Mouse (Mus musculus) heart, embryonic 14.5 days (tissue): Measurements from ENCODE around the gene Shc2. TPM values are rescaled to one million over a fixed set of nuclear protein-coding genes. Genes with fewer than 3 reads are reported as not detected.

Experiments used
- ATAC-seq: fragments of 200-750 bp; cut with Nextera tagmentation; 2 replicates; pipeline ENCODE4 v1.8.0; 2017; ENCODE audit warnings: low read depth, moderate TSS enrichment; ENCODE audit not compliant: insufficient number of reproducible peaks, insufficient read depth, low FRiP score
- H3K27ac ChIP-seq, 2 experiments: fragments of 200-500 bp in 1 of 2; fragments of 300-500 bp in 1 of 2; sonication (generic) in 1 of 2; replicated peaks in 1 of 2; 2 replicates each; pipeline ENCODE4 v1.5.1; 2012 to 2014; ENCODE audit warnings: low read depth in 2 of 2, low read length in 2 of 2, control low read depth in 1 of 2, mild to moderate bottlenecking in 1 of 2, mixed read lengths in 1 of 2; ENCODE audit not compliant: control insufficient read depth in 1 of 2, insufficient read depth in 1 of 2
- H3K27me3 ChIP-seq: fragments of 300-500 bp; sonication (generic); 2 replicates; pipeline ENCODE4 v1.6.1; 2014; ENCODE audit warnings: mild to moderate bottlenecking, low read length, control low read depth; ENCODE audit not compliant: control insufficient read depth, insufficient read depth
- H3K36me3 ChIP-seq: fragments of 300-500 bp; sonication (generic); 2 replicates; pipeline ENCODE4 v1.6.1; 2014; ENCODE audit warnings: mild to moderate bottlenecking, control low read depth, low read length, mixed read lengths; ENCODE audit not compliant: control insufficient read depth, insufficient read depth
- H3K4me1 ChIP-seq, 2 experiments: fragments of 200-500 bp in 1 of 2; fragments of 300-500 bp in 1 of 2; sonication (generic) in 1 of 2; 2 replicates each; pipeline ENCODE4 v1.6.1; 2012 to 2014; ENCODE audit warnings: low read length in 2 of 2, control low read depth in 1 of 2, mixed read lengths in 1 of 2; ENCODE audit not compliant: control insufficient read depth in 2 of 2, insufficient read depth in 2 of 2
- H3K4me2 ChIP-seq: fragments of 300-500 bp; sonication (generic); 2 replicates; pipeline ENCODE4 v1.6.1; 2014; ENCODE audit warnings: mild to moderate bottlenecking, low read length
- H3K4me3 ChIP-seq, 2 experiments: fragments of 200-500 bp in 1 of 2; fragments of 300-500 bp in 1 of 2; sonication (generic) in 1 of 2; 2 replicates each; pipeline ENCODE4 v1.5.1; 2012 to 2014; ENCODE audit warnings: low read length in 2 of 2, mild to moderate bottlenecking in 2 of 2, control low read depth in 1 of 2, low read depth in 1 of 2, moderate library complexity in 1 of 2; ENCODE audit not compliant: control insufficient read depth in 1 of 2, insufficient read depth in 1 of 2
- H3K9ac ChIP-seq: fragments of 300-500 bp; sonication (generic); 2 replicates; pipeline ENCODE4 v1.6.1; 2014; ENCODE audit warnings: mild to moderate bottlenecking, low read length
- H3K9me3 ChIP-seq: fragments of 300-500 bp; sonication (generic); 2 replicates; pipeline ENCODE4 v1.6.1; 2016; ENCODE audit warnings: low read length, control low read depth; ENCODE audit not compliant: control insufficient read depth
- WGBS: fragments of 180-500 bp; shearing (Covaris S2); extraction: QIAGEN DNeasy Blood & Tissue Kit; methylation state at CpG from one replicate; pipeline ENCODE4 v1.1.7; 2014; 5-methylcytosine and 5-hydroxymethylcytosine counted together
- polyA plus RNA-seq: library from polyadenylated mRNA; unstranded; fragments of >200 nt; fragmentation: Nextera tagmentation; extraction: Ambion mirVana; gene quantifications from 2 replicates; pipeline ENCODE4 v1.2.1, GENCODE M21; 2014

The Shc2 gene
- polyA plus RNA-seq, 1 experiment from 2014 or later: 1.6 TPM

- Histone ChIP-seq H3K27me3 (no peaks in the 10 kb centered on the region), H3K4me1 (peaks cover 27 to 39% of the 10 kb centered on the region in 2 experiments), H3K36me3 (peaks cover 45% of the 10 kb centered on the region), H3K4me2 (peak overlapping the region; percentile 71), H3K4me3 (peak overlapping the region; percentile 77 to 88), H3K27ac (peak overlapping the region; percentile 68 to 88), H3K9ac (peak overlapping the region; percentile 92), H3K9me3 (no peaks in the 10 kb centered on the region)
- no peak for ATAC-seq
- WGBS: under 1% methylated on average over 10 of the region's 10 CpGs
Measured at GRCm38 (mm10) chr10:79682916-79683582, 45.3 kb upstream of the Shc2 start.

- no peak for ATAC-seq
Measured at GRCm38 (mm10) chr10:79682551-79682915, 44.8 kb upstream of the Shc2 start.

GRCm38 (mm10) chr10:79681591-79682245 is 44.0 kb upstream of the Shc2 start, which contains the start of gene Cdc34:
Gene Cdc34 (plus strand): TSS chr10:79682195.
- H3K9me3 ChIP-seq: no peaks in the 10 kb centered on the region
- peaks cover 32% of the 10 kb centered on the region for H3K36me3 ChIP-seq
- H3K4me3 ChIP-seq: peak within 1 kb of the TSS; percentile 77 to 88
- under 1% methylated on average over 74 of the region's 84 CpGs for WGBS
- peak; percentile 94 for ATAC-seq
- H3K4me1 ChIP-seq: peaks cover 22 to 33% of the 10 kb centered on the region in 2 experiments
- H3K9ac ChIP-seq: peak within 1 kb of the TSS; percentile 92
- H3K27me3 ChIP-seq: no peaks in the 10 kb centered on the region
- peak within 1 kb of the TSS; percentile 73 for H3K4me2 ChIP-seq
- H3K27ac ChIP-seq: peak within 1 kb of the TSS; percentile 79 to 88

More at GRCm38 (mm10) chr10:79682551-79682915, 44.8 kb upstream of the Shc2 start:
- Histone ChIP-seq H3K4me2 (peak overlapping the region; percentile 71), H3K9ac (peak overlapping the region; percentile 92), H3K27me3 (no peaks in the 10 kb centered on the region), H3K9me3 (no peaks in the 10 kb centered on the region), H3K4me1 (peaks cover 27 to 39% of the 10 kb centered on the region in 2 experiments), H3K27ac (peak overlapping the region; percentile 65 to 88), H3K36me3 (peaks cover 40% of the 10 kb centered on the region), H3K4me3 (peak overlapping the region; percentile 77 to 88)
- 0% methylated on average over 10 of the region's 10 CpGs for WGBS

GRCm38 (mm10) chr10:79680606-79681495 is 43.1 kb upstream of the Shc2 start:
- Histone ChIP-seq H3K9me3 (no peaks in the 10 kb centered on the region), H3K27me3 (no peaks in the 10 kb centered on the region), H3K27ac (peak overlapping the region; percentile 79 to 88), H3K4me2 (peak overlapping the region; percentile 73), H3K9ac (peak overlapping the region; percentile 62), H3K4me1 (peaks cover 21 to 27% of the 10 kb centered on the region in 2 experiments), H3K36me3 (peaks cover 23% of the 10 kb centered on the region), H3K4me3 (peak overlapping the region; percentile 77 to 88)
- 31% methylated on average over 11 of the region's 11 CpGs for WGBS
- no peak for ATAC-seq

- Histone ChIP-seq H3K9ac (no peak overlapping the region), H3K36me3 (no peaks in the 10 kb centered on the region), H3K27me3 (no peaks in the 10 kb centered on the region), H3K4me3 (no peak overlapping the region), H3K27ac (no peak overlapping the region), H3K4me2 (no peak overlapping the region), H3K9me3 (no peaks in the 10 kb centered on the region), H3K4me1 (peaks cover 3 to 9% of the 10 kb centered on the region in 2 experiments)
- WGBS: 39% methylated on average over 44 of the region's 44 CpGs
- no peak for ATAC-seq
Measured at GRCm38 (mm10) chr10:79675346-79676035, 37.8 kb upstream of the Shc2 start.

GRCm38 (mm10) chr10:79673054-79673453 is 35.3 kb upstream of the Shc2 start:
- H3K4me3 ChIP-seq: no peak overlapping the region
- H3K4me2 ChIP-seq: no peak overlapping the region
- H3K4me1 ChIP-seq: peaks cover 9 to 13% of the 10 kb centered on the region in 2 experiments
- WGBS: 90% methylated on average over 3 of the region's 3 CpGs
- H3K9ac ChIP-seq: no peak overlapping the region
- no peak for ATAC-seq
- no peaks in the 10 kb centered on the region for H3K27me3 ChIP-seq
- H3K27ac ChIP-seq: no peak overlapping the region
- H3K9me3 ChIP-seq: no peaks in the 10 kb centered on the region
- no peaks in the 10 kb centered on the region for H3K36me3 ChIP-seq

- Histone ChIP-seq H3K9me3 (no peaks in the 10 kb centered on the region), H3K4me1 (peaks cover 9 to 13% of the 10 kb centered on the region in 2 experiments), H3K27me3 (no peaks in the 10 kb centered on the region), H3K4me3 (no peak overlapping the region), H3K4me2 (no peak overlapping the region), H3K36me3 (no peaks in the 10 kb centered on the region), H3K27ac (no peak overlapping the region), H3K9ac (no peak overlapping the region)
- no peak for ATAC-seq
- WGBS: 75% methylated on average over 3 of the region's 3 CpGs
Measured at GRCm38 (mm10) chr10:79672088-79672455, 34.4 kb upstream of the Shc2 start.
